Mouse (Mus musculus) neural tube, embryonic 14.5 days (tissue): ENCODE measurements at regions not wholly inside any gene's neighbourhood (a gene's known extent, or its start where the extent isn't known, plus 50 kb on each side); places are given as distances from the start of the nearest gene placed in this dataset.

ENCODE experiments used
- ATAC-seq: fragments of 200-750 bp; cut with Nextera tagmentation; 2 replicates; pipeline ENCODE4 v1.8.0; 2017; ENCODE audit warnings: low read depth, mild to moderate bottlenecking, moderate TSS enrichment, moderate library complexity
- H3K27ac ChIP-seq: fragments of 300-500 bp; sonication (generic); 2 replicates; pipeline ENCODE4 v1.5.1; 2014; ENCODE audit warnings: low read depth, mild to moderate bottlenecking, control low read depth, low read length, moderate library complexity, mixed read lengths
- H3K27me3 ChIP-seq: fragments of 300-500 bp; sonication (generic); 2 replicates; pipeline ENCODE4 v1.6.1; 2014; ENCODE audit warnings: low read length; ENCODE audit not compliant: control insufficient read depth, insufficient read depth
- H3K36me3 ChIP-seq: fragments of 300-500 bp; sonication (generic); 2 replicates; pipeline ENCODE4 v1.6.1; 2014; ENCODE audit warnings: low read length, mixed read lengths; ENCODE audit not compliant: control insufficient read depth, insufficient read depth
- H3K4me1 ChIP-seq: fragments of 300-500 bp; sonication (generic); 2 replicates; pipeline ENCODE4 v1.6.1; 2014; ENCODE audit warnings: low read length; ENCODE audit not compliant: control insufficient read depth, insufficient read depth
- H3K4me2 ChIP-seq: fragments of 300-500 bp; sonication (generic); 2 replicates; pipeline ENCODE4 v1.6.1; 2014; ENCODE audit warnings: mild to moderate bottlenecking, low read depth, low read length, control low read depth
- H3K4me3 ChIP-seq: fragments of 300-500 bp; sonication (generic); 2 replicates; pipeline ENCODE4 v1.5.1; 2014; ENCODE audit warnings: low read depth, low read length, control low read depth, mixed read lengths
- H3K9ac ChIP-seq: fragments of 300-500 bp; sonication (generic); replicated peaks from 2 replicates; pipeline ENCODE4 v1.6.1; 2014; ENCODE audit warnings: low read depth, mild to moderate bottlenecking, control low read depth, low read length, mixed read lengths
- H3K9me3 ChIP-seq: fragments of 300-500 bp; sonication (generic); 2 replicates; pipeline ENCODE4 v1.6.1; 2016; ENCODE audit warnings: low read length; ENCODE audit not compliant: control insufficient read depth
- WGBS: fragments of 180-500 bp; shearing (Covaris S2); extraction: QIAGEN DNeasy Blood & Tissue Kit; methylation state at CpG from one replicate; pipeline ENCODE4 v1.1.7; 2014; 5-methylcytosine and 5-hydroxymethylcytosine counted together

DNA sequence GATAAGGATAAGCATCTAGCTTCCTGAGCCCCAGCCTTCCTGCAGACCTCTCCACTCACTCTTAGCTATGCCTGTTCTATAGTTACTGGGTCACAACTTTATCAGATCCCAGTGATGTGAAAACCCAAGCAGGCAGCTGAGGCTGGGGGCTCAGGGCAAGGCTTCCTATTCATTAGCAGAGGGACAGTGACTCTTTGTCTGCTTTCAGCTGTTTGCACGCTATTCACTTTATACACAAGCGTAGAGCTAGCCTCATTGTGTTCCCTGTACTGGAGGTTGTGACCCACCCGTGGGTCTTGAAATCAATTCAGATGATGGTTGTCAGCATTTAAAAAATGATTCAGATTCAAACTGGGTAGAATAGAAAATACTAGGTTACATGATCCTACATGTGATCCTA lies 199.5 kb downstream of the Plpp3 start:
- Histone ChIP-seq H3K9ac (no peak overlapping the region), H3K4me2 (no peak overlapping the region), H3K9me3 (no peaks in the 10 kb centered on the region), H3K36me3 (no peaks in the 10 kb centered on the region), H3K4me3 (no peak overlapping the region), H3K27ac (no peak overlapping the region), H3K27me3 (no peaks in the 10 kb centered on the region), H3K4me1 (no peaks in the 10 kb centered on the region)
- no peak for ATAC-seq
- 17% methylated on average over 3 of the region's 3 CpGs for WGBS

DNA sequence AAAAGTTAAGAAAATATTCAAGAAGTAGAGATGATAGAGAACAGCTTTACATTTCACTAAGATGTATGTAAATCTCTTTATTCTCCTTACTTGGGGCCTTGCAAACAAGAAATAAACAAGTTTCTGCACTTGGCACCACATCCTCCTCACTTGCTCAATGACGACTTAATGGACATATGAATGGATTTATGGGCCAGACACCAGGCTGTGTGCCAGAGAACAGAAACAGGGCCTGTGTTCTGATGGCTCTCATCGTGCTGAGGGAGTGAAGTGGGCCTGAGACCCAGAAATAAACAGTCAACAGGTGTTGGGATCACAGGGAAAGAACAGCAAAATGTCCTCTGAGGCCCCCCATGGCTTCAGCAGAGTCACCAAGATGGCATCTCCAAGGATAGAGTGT lies 201.6 kb downstream of the Plpp3 start:
- ATAC-seq, result no peak
- Histone ChIP-seq H3K4me3 (no peak overlapping the region), H3K36me3 (no peaks in the 10 kb centered on the region), H3K4me1 (no peaks in the 10 kb centered on the region), H3K27ac (no peak overlapping the region), H3K9me3 (no peaks in the 10 kb centered on the region), H3K27me3 (no peaks in the 10 kb centered on the region), H3K4me2 (no peak overlapping the region), H3K9ac (no peak overlapping the region)
- 25% methylated on average over 2 of the region's 2 CpGs for WGBS

DNA sequence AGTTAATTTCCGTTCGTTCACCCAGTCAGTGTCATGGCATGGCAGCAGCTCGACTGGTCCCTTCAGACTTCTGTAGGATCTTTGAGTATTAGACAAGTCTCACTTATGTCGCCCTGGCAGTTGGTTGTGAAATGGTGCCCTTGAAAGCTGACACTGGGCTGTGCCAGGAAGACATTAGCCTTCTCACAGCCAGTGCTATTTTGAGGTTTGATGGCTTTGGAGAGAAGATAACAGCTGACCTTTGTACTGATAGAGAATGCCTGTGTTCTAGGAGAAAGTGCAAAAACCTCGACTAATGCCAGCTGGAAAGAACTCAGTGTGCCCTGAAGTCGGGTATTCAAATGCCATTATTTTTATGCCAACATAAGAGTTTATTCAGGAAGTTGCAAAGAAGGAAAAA lies 207.3 kb downstream of the Plpp3 start:
- ATAC-seq, result no peak
- no peaks in the 10 kb centered on the region for H3K9me3 ChIP-seq
- no peak overlapping the region for H3K9ac ChIP-seq
- no peak overlapping the region for H3K4me2 ChIP-seq
- H3K27me3 ChIP-seq, result no peaks in the 10 kb centered on the region
- no peaks in the 10 kb centered on the region for H3K36me3 ChIP-seq
- 79% methylated on average over 6 of the region's 6 CpGs for WGBS
- no peak overlapping the region for H3K4me3 ChIP-seq
- H3K4me1 ChIP-seq, result no peaks in the 10 kb centered on the region
- no peak overlapping the region for H3K27ac ChIP-seq

DNA sequence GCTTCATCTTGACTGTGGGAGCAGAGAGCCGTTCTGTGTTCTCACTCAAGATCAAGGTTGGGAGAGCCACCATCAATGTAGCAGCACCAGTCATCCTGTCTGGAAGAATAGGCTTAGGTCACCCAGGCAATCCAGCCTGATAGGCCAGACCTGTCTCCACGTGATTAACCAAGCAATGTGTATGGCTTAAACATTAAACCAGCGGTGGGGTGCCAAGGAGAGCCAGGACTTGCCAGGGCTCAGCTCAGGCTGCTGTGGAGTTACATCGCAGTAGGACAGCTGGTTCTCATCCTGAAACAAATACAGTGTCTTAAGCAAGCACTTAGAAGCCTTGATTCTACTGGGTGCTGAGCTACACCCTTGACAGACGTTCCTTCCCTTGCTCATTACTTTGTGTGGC lies 207.9 kb downstream of the Plpp3 start:
- ATAC-seq, result no peak
- H3K9ac ChIP-seq, result no peak overlapping the region
- H3K27ac ChIP-seq, result no peak overlapping the region
- no peaks in the 10 kb centered on the region for H3K4me1 ChIP-seq
- no peaks in the 10 kb centered on the region for H3K36me3 ChIP-seq
- WGBS, result 71% methylated on average over 5 of the region's 5 CpGs
- H3K4me2 ChIP-seq, result no peak overlapping the region
- H3K4me3 ChIP-seq, result no peak overlapping the region
- no peaks in the 10 kb centered on the region for H3K27me3 ChIP-seq
- no peaks in the 10 kb centered on the region for H3K9me3 ChIP-seq

DNA sequence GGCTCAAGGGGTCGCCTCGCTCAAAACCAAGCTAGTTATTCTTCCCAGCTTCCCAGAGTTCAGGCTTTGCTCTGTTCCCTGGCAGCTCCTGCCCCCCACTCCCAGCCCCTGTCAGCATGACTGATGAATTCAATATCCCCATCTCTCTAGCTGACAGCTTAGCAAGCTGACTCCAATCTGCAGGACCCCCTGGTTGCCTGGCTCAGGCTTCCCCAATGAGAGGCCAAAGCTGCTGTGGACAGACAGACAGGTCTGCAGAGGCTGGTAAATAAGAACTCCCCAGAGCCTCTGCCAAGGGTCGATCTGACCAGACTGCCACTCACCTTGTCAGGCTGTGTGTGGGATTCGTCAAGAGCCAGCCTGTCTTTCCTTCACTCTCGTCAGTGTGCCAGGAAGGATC lies 219.4 kb downstream of the Plpp3 start:
- Histone ChIP-seq H3K4me1 (no peaks in the 10 kb centered on the region), H3K9ac (no peak overlapping the region), H3K4me3 (no peak overlapping the region), H3K27ac (no peak overlapping the region), H3K36me3 (no peaks in the 10 kb centered on the region), H3K9me3 (no peaks in the 10 kb centered on the region), H3K4me2 (no peak overlapping the region), H3K27me3 (no peaks in the 10 kb centered on the region)
- WGBS, result 66% methylated on average over 5 of the region's 5 CpGs
- no peak for ATAC-seq

DNA sequence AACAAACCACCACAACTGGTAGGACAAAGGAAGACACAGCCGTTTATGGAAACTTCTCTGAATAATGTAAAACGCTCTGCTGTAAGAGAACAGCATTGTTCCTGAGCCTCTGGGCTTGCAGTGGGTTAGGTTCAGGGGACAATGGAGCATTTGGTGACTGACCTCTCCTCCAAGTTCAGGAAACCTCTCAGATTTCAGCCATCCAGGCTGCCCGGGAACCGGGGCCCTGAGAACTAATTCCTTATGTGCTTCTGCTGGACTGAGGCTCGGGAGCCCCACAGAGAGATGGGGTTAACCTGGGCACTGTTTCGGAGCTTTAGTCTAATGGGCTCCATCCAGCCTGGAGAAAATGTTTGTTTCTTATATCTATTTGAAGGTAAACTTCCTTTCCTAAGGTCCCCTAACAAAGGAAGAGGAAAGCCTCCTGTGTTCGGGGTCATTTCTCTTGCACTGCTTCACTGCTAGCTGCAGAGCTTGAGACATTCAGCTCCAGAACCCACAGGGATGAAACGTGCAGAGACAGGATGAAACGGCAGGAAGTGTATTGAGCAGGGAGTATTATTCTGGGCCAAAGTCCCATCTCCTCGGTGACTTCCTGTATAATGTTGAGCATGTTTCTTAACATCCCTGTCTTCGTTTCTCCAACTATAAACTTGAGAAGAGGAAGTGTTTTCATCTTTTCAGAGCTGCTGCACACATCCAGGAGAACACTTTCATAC lies 220.5 kb downstream of the Plpp3 start:
- no peaks in the 10 kb centered on the region for H3K27me3 ChIP-seq
- ATAC-seq, result no peak
- 62% methylated on average over 11 of the region's 11 CpGs for WGBS
- H3K9me3 ChIP-seq, result no peaks in the 10 kb centered on the region
- H3K27ac ChIP-seq, result no peak overlapping the region
- H3K36me3 ChIP-seq, result no peaks in the 10 kb centered on the region
- no peak overlapping the region for H3K4me3 ChIP-seq
- no peaks in the 10 kb centered on the region for H3K4me1 ChIP-seq
- no peak overlapping the region for H3K9ac ChIP-seq
- H3K4me2 ChIP-seq, result no peak overlapping the region

DNA sequence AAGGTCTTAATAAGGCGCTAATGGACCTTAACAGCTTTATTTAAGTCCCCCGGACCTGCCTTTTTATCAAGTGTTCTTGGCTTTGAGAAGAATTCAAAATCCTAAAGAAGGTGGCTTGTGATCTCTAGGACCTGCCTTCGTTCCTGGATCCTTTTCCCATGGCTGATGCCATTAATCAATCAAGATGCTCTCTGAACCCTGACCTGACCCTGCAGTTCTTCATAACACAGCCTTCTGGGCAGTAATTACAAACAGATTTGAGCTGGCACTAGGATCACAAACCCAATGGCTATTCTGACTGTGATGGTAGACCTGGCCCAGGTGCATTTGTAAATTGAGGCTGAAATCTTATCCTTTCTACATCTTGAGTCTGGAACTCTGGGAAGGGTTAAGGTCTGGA lies 227.7 kb downstream of the Plpp3 start:
- no peak overlapping the region for H3K4me3 ChIP-seq
- no peak overlapping the region for H3K27ac ChIP-seq
- H3K9me3 ChIP-seq, result no peaks in the 10 kb centered on the region
- H3K27me3 ChIP-seq, result no peaks in the 10 kb centered on the region
- H3K9ac ChIP-seq, result no peak overlapping the region
- no peak for ATAC-seq
- no peak overlapping the region for H3K4me2 ChIP-seq
- H3K36me3 ChIP-seq, result no peaks in the 10 kb centered on the region
- H3K4me1 ChIP-seq, result no peaks in the 10 kb centered on the region
- 82% methylated on average over 3 of the region's 3 CpGs for WGBS

DNA sequence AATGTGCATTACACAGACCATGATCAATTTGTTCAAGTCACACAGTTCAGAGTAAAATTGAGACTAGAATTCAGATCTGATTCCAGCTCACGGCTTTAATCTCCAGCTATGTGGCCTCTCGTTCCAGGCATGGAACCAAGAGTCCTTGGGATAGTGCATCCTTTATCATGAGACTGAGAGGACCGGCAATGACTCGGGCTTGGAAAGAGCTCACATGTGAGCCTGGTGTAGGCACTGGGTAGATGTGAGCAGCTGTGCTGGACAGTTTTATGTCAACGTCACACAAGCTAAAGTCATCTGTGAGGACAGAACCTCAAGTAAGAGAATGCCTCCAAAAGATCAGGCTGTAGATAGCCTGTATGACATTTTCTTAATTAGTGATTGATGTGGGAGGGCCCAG lies 228.3 kb downstream of the Plpp3 start:
- Histone ChIP-seq H3K4me1 (no peaks in the 10 kb centered on the region), H3K9ac (no peak overlapping the region), H3K36me3 (no peaks in the 10 kb centered on the region), H3K4me2 (no peak overlapping the region), H3K4me3 (no peak overlapping the region), H3K27ac (no peak overlapping the region), H3K27me3 (no peaks in the 10 kb centered on the region), H3K9me3 (no peaks in the 10 kb centered on the region)
- no peak for ATAC-seq
- WGBS, result 93% methylated on average over 5 of the region's 5 CpGs

DNA sequence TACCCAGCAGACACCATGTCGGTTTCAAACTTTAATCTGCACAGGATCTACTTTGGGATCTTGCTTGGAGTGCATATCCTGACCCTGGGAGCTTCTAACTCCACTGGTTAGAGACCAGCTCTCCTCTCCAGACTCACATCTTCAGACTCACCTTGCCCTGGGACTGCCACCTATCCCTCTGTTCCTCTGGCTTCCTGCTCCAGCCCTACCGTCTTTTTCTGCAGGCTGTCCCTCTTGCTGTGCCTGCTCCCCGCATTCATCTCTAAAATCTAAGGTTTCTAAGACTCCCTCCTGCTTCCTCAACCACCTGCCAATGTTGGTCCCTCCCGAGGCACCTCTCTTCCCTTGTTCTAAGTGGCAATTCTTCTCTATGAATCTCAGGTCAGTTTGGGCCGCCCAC lies 233.2 kb downstream of the Plpp3 start:
- H3K9me3 ChIP-seq, result no peaks in the 10 kb centered on the region
- H3K27ac ChIP-seq, result no peak overlapping the region
- no peak for ATAC-seq
- no peak overlapping the region for H3K4me3 ChIP-seq
- no peaks in the 10 kb centered on the region for H3K27me3 ChIP-seq
- H3K4me1 ChIP-seq, result no peaks in the 10 kb centered on the region
- no peaks in the 10 kb centered on the region for H3K36me3 ChIP-seq
- no peak overlapping the region for H3K9ac ChIP-seq
- WGBS, result 36% methylated on average over 5 of the region's 5 CpGs
- no peak overlapping the region for H3K4me2 ChIP-seq
